Mouse (Mus musculus) gastrocnemius, postnatal 4 days (tissue): Measurements from ENCODE around the gene Tmub1. TPM values are rescaled to one million over a fixed set of nuclear protein-coding genes. Genes with fewer than 3 reads are reported as not detected.
A peak's percentile ranks its signal among the peaks of the same experiment; 100 is the strongest.
"Not testable (repeated sequence)": the region's sequence is repeated elsewhere in the genome, so short reads cannot be mapped to it uniquely, and the experiment has no call there.

Experiments used
- DNase-seq, 2 experiments: peaks; one replicate each; pipeline ENCODE4 v3.0.0; 2021 to 2022; ENCODE audit warnings: low spot score in 2 of 2, mixed read lengths in 2 of 2
- total RNA-seq, 2 experiments: library from RNA; stranded (reverse); gene quantifications; 2 replicates each; pipeline ENCODE4 v1.2.3; 2021

Gene Tmub1
- total RNA-seq, 2 experiments from 2014 or later: 6.7 to 7.0 TPM

GRCm38 (mm10) chr5:24425421-24426036 lies 22.1 kb downstream of the Tmub1 start:
- DNase-seq: no peak

GRCm38 (mm10) chr5:24424861-24425411 lies 22.7 kb downstream of the Tmub1 start:
- peak; percentile 81 to 88 for DNase-seq

GRCm38 (mm10) chr5:24424004-24424781 lies 23.5 kb downstream of the Tmub1 start:
- DNase-seq: peak in 1 of 2 experiments; percentile 49

GRCm38 (mm10) chr5:24423129-24424003 lies 24.3 kb downstream of the Tmub1 start, which contains the start of the genes Cdk5 and Slc4a2:
Gene Cdk5 (minus strand): TSS chr5:24423530.
Gene Slc4a2 (plus strand): TSS chr5:24423837.
- peak; percentile 88 to 96 for DNase-seq

GRCm38 (mm10) chr5:24420381-24420780 lies 27.3 kb downstream of the Tmub1 start:
- DNase-seq: no peak

GRCm38 (mm10) chr5:24417587-24417986 lies 30.1 kb downstream of the Tmub1 start:
- no peak for DNase-seq

GRCm38 (mm10) chr5:24416222-24416736 lies 31.4 kb downstream of the Tmub1 start:
- peak in 1 of 2 experiments; percentile 67 for DNase-seq

GRCm38 (mm10) chr5:24413938-24414337 lies 33.7 kb downstream of the Tmub1 start:
- DNase-seq: no peak

GRCm38 (mm10) chr5:24413042-24413693 lies 34.5 kb downstream of the Tmub1 start, which contains the start of gene Asic3:
Gene Asic3 (plus strand): TSS chr5:24413392.
- no peak for DNase-seq

- DNase-seq: no peak
Observed at GRCm38 (mm10) chr5:24412063-24412462, 35.6 kb downstream of the Tmub1 start.

GRCm38 (mm10) chr5:24409466-24409865 lies 38.2 kb downstream of the Tmub1 start:
- DNase-seq: no peak

GRCm38 (mm10) chr5:24408651-24409050 lies 39.0 kb downstream of the Tmub1 start:
- no peak for DNase-seq

- no peak for DNase-seq
Observed at GRCm38 (mm10) chr5:24405389-24405876, 42.2 kb downstream of the Tmub1 start.

- no peak for DNase-seq
Observed at GRCm38 (mm10) chr5:24404594-24405360, 42.9 kb downstream of the Tmub1 start.

GRCm38 (mm10) chr5:24401969-24402368 lies 45.7 kb downstream of the Tmub1 start:
- no peak for DNase-seq

- DNase-seq: no peak
Observed at GRCm38 (mm10) chr5:24400911-24401605, 46.6 kb downstream of the Tmub1 start.

GRCm38 (mm10) chr5:24400362-24400761 lies 47.3 kb downstream of the Tmub1 start:
- DNase-seq: no peak

GRCm38 (mm10) chr5:24399686-24400085 lies 48.0 kb downstream of the Tmub1 start:
- DNase-seq: no peak

GRCm38 (mm10) chr5:24396254-24396653 lies 51.4 kb downstream of the Tmub1 start:
- not testable (repeated sequence) for DNase-seq
